Mouse (Mus musculus): ENCODE data around the gene Timd4. TPM values are rescaled to one million over a fixed set of nuclear protein-coding genes. Genes with fewer than 3 reads are reported as not detected.

The Timd4 gene
- total and polyA plus RNA-seq, 2 experiments from 2014 or later, result 0.15 TPM; not detected in 1

DNA sequence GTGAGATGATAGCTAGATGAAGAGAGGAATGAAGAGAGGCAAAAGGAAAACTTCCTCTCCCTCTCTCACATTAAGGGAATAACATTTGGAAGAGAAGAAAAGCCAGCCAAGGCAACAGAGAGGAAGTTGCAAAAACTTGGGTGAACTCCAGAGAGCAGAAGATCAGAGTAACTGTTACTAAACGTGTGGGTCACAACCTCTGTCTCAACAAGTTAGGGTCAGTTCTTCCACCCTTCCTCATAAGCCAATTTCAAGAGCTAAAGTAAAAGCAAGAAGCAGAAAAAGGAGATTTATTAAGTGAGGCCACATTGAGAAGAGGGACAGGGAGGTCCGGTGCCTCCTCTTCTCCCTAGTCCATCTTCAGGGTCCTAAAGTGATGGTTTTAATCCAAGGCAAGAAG lies 19.7 kb downstream of the Timd4 start:
- Histone ChIP-seq H3K4me3 (ENCODE audit: low read depth, low read length) (no peak overlapping the region), H3K36me3 (replicated peaks; ENCODE audit: control insufficient read depth, insufficient read depth, low read length) (no peaks in the 10 kb centered on the region), H3K27ac (ENCODE audit: low read depth) (no peak overlapping the region), H3K4me1 (ENCODE audit: control insufficient read depth, insufficient read depth) (no peaks in the 10 kb centered on the region), H3K4me2 (ENCODE audit: low read depth, low read length) (no peak overlapping the region), H3K27me3 (ENCODE audit: control insufficient read depth, insufficient read depth, low read length) (no peaks in the 10 kb centered on the region), H3K9me3 (replicated peaks; ENCODE audit: control insufficient read depth, low read length) (no peaks in the 10 kb centered on the region), H3K9ac (replicated peaks; ENCODE audit: low read depth, low read length) (no peak overlapping the region)
- TF ChIP-seq EP300 (IDR thresholded peaks at IDR 0.05; ENCODE audit: low read depth) (no peak), CTCF (IDR thresholded peaks at IDR 0.05; ENCODE audit: low read depth) (no peak)
- no peak for DNase-seq (ENCODE audit: low spot score)
- 64% methylated on average over 2 of the region's 2 CpGs for WGBS
- no peak for ATAC-seq (ENCODE audit: insufficient read depth, low read depth)

- H3K4me2 ChIP-seq (ENCODE audit: low read depth, low read length), result no peak overlapping the region
- no peak overlapping the region for H3K27ac ChIP-seq (ENCODE audit: low read depth)
- H3K9ac ChIP-seq (replicated peaks; ENCODE audit: low read depth, low read length), result no peak overlapping the region
- no peak for DNase-seq (ENCODE audit: low spot score)
- H3K36me3 ChIP-seq (replicated peaks; ENCODE audit: control insufficient read depth, insufficient read depth, low read length), result no peaks in the 10 kb centered on the region
- TF ChIP-seq CTCF (IDR thresholded peaks at IDR 0.05; ENCODE audit: low read depth) (no peak), EP300 (IDR thresholded peaks at IDR 0.05; ENCODE audit: low read depth) (no peak)
- WGBS, result 23% methylated on average over 1 of the region's 1 CpGs
- peak; percentile 68 for ATAC-seq (ENCODE audit: insufficient read depth, low read depth)
- H3K27me3 ChIP-seq (ENCODE audit: control insufficient read depth, insufficient read depth, low read length), result no peaks in the 10 kb centered on the region
- H3K4me3 ChIP-seq (ENCODE audit: low read depth, low read length), result no peak overlapping the region
- no peaks in the 10 kb centered on the region for H3K4me1 ChIP-seq (ENCODE audit: control insufficient read depth, insufficient read depth)
- H3K9me3 ChIP-seq (replicated peaks; ENCODE audit: control insufficient read depth, low read length), result no peaks in the 10 kb centered on the region
These were observed 24.5 kb downstream of the Timd4 start for GRCm38 (mm10) chr11:46835080-46835479.

- Histone ChIP-seq H3K4me1 (ENCODE audit: control insufficient read depth, insufficient read depth) (no peaks in the 10 kb centered on the region), H3K27me3 (ENCODE audit: control insufficient read depth, insufficient read depth, low read length) (no peaks in the 10 kb centered on the region), H3K36me3 (replicated peaks; ENCODE audit: control insufficient read depth, insufficient read depth, low read length) (no peaks in the 10 kb centered on the region), H3K4me3 (ENCODE audit: low read depth, low read length) (no peak overlapping the region), H3K4me2 (ENCODE audit: low read depth, low read length) (no peak overlapping the region), H3K9ac (replicated peaks; ENCODE audit: low read depth, low read length) (no peak overlapping the region), H3K9me3 (replicated peaks; ENCODE audit: control insufficient read depth, low read length) (no peaks in the 10 kb centered on the region), H3K27ac (ENCODE audit: low read depth) (no peak overlapping the region)
- ATAC-seq (ENCODE audit: insufficient read depth, low read depth) (no peak), DNase-seq (ENCODE audit: low spot score) (no peak)
- TF ChIP-seq EP300 (IDR thresholded peaks at IDR 0.05; ENCODE audit: low read depth), result no peak
- TF ChIP-seq CTCF (IDR thresholded peaks at IDR 0.05; ENCODE audit: low read depth), result no peak
- 29% methylated on average over 2 of the region's 2 CpGs for WGBS
These were observed 31.6 kb downstream of the Timd4 start for GRCm38 (mm10) chr11:46842015-46842726.

- Histone ChIP-seq H3K4me1 (ENCODE audit: control insufficient read depth, insufficient read depth) (no peaks in the 10 kb centered on the region), H3K36me3 (replicated peaks; ENCODE audit: control insufficient read depth, insufficient read depth, low read length) (no peaks in the 10 kb centered on the region), H3K4me3 (ENCODE audit: low read depth, low read length) (no peak overlapping the region), H3K9ac (replicated peaks; ENCODE audit: low read depth, low read length) (no peak overlapping the region), H3K27me3 (ENCODE audit: control insufficient read depth, insufficient read depth, low read length) (no peaks in the 10 kb centered on the region), H3K9me3 (replicated peaks; ENCODE audit: control insufficient read depth, low read length) (no peaks in the 10 kb centered on the region), H3K4me2 (ENCODE audit: low read depth, low read length) (no peak overlapping the region), H3K27ac (ENCODE audit: low read depth) (no peak overlapping the region)
- WGBS, result 62% methylated on average over 1 of the region's 1 CpGs
- ATAC-seq (ENCODE audit: insufficient read depth, low read depth) (no peak), DNase-seq (ENCODE audit: low spot score) (no peak)
- no peak for TF ChIP-seq CTCF (IDR thresholded peaks at IDR 0.05; ENCODE audit: low read depth)
- TF ChIP-seq EP300 (IDR thresholded peaks at IDR 0.05; ENCODE audit: low read depth), result no peak
These were observed 36.1 kb downstream of the Timd4 start for GRCm38 (mm10) chr11:46846661-46847060.

DNA sequence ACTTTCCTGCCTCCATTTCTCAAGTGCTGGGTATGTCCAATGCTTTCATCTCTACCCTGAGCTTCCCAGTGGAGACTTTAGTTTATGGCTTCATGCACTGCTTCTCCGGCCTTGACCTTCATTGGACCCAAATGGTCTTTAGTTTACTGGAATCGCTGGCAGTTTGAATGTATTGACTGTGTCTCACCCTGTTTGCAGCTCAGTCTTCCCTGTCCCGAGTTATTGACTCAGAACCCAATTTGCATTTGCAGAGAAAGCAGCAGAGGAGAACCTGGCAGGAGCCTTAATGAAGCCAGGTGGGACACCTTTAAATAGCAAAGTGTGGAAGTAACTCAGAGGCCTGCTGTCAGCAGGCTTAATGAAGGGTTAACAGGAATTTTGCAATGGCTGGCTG lies 37.2 kb downstream of the Timd4 start:
- TF ChIP-seq CTCF (IDR thresholded peaks at IDR 0.05; ENCODE audit: low read depth) (no peak), EP300 (IDR thresholded peaks at IDR 0.05; ENCODE audit: low read depth) (no peak)
- Histone ChIP-seq H3K27me3 (ENCODE audit: control insufficient read depth, insufficient read depth, low read length) (no peaks in the 10 kb centered on the region), H3K36me3 (replicated peaks; ENCODE audit: control insufficient read depth, insufficient read depth, low read length) (no peaks in the 10 kb centered on the region), H3K9ac (replicated peaks; ENCODE audit: low read depth, low read length) (no peak overlapping the region), H3K4me1 (ENCODE audit: control insufficient read depth, insufficient read depth) (no peaks in the 10 kb centered on the region), H3K9me3 (replicated peaks; ENCODE audit: control insufficient read depth, low read length) (no peaks in the 10 kb centered on the region), H3K4me3 (ENCODE audit: low read depth, low read length) (no peak overlapping the region), H3K4me2 (ENCODE audit: low read depth, low read length) (no peak overlapping the region), H3K27ac (ENCODE audit: low read depth) (no peak overlapping the region)
- DNase-seq (ENCODE audit: low spot score) (no peak), ATAC-seq (ENCODE audit: insufficient read depth, low read depth) (no peak)
- WGBS, result 63% methylated on average over 3 of the region's 3 CpGs

All from heart, postnatal 0 days (tissue).